Mouse (Mus musculus) bone marrow macrophage, adult 2 months (primary cell): ENCODE measurements around the gene Rab19.

Experiments used
- CTCF ChIP-seq: IDR thresholded peaks from 2 replicates; pipeline ENCODE4 v1.5.1; 2012; ENCODE audit warnings: low read depth, mild to moderate bottlenecking, low read length, moderate library complexity
- POLR2A ChIP-seq: IDR thresholded peaks from 2 replicates; pipeline ENCODE4 v1.6.1; 2012; ENCODE audit warnings: mild to moderate bottlenecking, low read depth, low read length, borderline replicate concordance

- TF ChIP-seq POLR2A, result no peak
- TF ChIP-seq CTCF, result no peak
Measured at GRCm38 (mm10) chr6:39397046-39397445, 16.1 kb downstream of the Rab19 start.
